Mouse (Mus musculus): ENCODE measurements around the gene Mtfr1l. TPM values are rescaled to one million over a fixed set of nuclear protein-coding genes. Genes with fewer than 3 reads are reported as not detected.
"Not testable (repeated sequence)": the region's sequence is repeated elsewhere in the genome, so short reads cannot be mapped to it uniquely, and the experiment has no call there.

Gene Mtfr1l
- total RNA-seq, 2 experiments from 2014 or later = 123 to 134 TPM

DNA sequence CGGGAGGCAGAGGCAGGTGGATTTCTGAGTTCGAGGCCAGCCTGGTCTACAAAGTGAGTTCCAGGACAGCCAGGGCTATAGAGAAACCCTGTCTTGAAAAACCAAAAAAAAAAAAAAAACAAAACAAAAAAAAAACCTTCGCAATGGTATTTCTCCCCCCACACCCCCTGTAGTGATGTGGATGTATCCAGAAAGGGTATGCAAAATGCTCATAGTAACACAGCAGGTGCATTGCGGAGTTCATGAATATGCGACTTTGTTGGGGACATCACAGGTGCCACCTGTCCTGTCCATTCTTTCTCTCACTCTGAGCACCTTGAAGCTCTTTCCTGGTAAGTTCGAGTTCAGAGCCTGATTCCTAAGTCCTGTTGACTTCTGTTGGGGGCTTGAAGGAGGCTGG lies 41.0 kb downstream of the Mtfr1l start:
- DNase-seq (ENCODE audit: low spot score in 2 of 2) = not testable (repeated sequence)

- DNase-seq (ENCODE audit: low spot score in 2 of 2) = no peak
These were observed 43.5 kb downstream of the Mtfr1l start for GRCm38 (mm10) chr4:134491716-134492115.

DNA sequence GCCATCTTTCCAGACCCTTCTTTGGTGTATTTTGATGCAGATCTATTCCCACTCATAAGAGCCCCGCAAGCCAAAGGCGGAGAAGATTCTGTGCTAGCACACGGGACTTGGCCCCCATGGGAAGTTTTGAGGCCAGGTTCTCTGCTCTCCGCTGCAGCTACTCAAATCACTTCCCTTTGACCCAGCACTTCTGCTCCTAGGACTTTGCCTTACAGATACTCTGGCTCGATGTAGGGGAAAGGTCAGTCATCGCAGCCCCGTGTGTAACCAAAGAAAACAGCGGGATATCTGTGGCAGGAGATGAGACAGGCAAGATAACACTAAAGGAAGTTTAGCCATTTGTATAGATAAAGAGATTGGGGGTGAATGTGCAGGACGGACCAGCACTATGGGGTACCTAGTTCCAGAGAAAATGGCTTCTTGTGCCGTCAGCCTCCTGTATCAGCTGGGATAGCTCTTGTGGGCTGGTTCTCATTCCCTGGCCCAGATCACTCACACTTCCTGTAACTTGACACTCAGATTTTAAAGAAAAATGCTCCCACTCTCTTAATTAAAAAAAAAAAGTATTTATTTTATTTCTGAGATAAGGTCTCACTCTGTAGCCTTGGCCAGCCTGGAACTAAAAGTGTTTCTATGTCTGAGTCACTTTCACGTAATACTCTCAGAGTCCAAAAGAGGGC lies 45.1 kb downstream of the Mtfr1l start:
- DNase-seq (ENCODE audit: low spot score in 2 of 2) = no peak

DNA sequence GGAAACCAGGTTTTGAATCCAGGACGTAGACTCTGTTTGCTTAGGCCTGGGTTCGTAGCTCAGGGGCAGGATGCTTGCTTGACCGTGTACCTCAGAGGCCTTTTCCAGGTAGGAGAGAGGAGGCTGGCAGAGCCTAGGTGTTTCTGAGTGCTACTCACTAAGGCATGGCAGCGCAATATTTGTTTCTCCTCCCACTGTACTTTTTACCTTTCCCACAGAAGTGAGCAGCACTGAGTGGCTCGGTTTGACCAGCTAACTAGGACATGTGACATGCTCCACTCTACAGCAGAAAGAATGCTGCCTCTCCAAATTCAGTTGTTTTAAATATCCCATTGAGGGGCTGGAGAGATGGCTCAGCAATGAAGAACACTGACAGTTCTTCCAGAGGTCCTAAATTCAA lies 47.0 kb downstream of the Mtfr1l start:
- no peak for DNase-seq (ENCODE audit: low spot score in 2 of 2)

DNA sequence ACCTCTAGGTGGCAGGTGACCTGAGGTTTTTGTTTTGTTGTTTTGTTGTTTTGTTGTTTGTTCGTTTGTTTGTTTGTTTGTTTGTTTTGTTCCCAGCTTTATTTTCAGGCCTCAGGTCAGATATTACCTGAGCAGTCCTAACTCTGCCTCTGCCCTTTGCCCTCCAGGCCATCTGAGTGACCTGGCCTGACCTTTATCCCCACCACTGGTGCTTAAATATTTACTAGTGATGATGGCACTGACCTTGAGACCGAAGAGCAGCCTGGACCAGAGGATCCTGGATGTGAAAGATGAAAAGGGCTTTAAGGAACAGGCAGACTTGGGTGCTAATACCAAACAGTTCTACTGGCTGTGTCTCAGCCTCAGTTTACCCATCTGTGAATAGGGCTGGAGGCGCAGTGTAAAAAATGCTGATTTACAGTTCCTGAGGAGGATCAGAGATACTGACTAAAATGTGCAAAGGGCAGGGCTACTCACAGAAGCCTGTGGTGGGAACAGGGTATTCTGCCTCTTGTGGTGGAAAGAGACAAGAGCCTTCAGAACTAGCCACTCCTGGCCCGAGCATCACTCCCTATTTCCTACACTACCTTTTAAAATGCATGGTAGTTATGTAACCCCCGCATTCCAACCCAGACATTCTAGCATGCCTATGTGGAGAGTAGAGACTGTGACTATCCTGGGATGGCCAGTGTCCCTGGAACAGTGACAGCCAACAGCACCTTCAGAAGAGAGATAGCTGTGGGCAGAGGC lies 49.9 kb downstream of the Mtfr1l start:
- no peak for DNase-seq (ENCODE audit: low spot score in 2 of 2)

GRCm38 (mm10) chr4:134484231-134484630 lies 51.0 kb downstream of the Mtfr1l start:
- DNase-seq (ENCODE audit: low spot score in 2 of 2) = no peak

GRCm38 (mm10) chr4:134483696-134484095 lies 51.5 kb downstream of the Mtfr1l start:
- DNase-seq (ENCODE audit: low spot score in 2 of 2) = no peak

DNA sequence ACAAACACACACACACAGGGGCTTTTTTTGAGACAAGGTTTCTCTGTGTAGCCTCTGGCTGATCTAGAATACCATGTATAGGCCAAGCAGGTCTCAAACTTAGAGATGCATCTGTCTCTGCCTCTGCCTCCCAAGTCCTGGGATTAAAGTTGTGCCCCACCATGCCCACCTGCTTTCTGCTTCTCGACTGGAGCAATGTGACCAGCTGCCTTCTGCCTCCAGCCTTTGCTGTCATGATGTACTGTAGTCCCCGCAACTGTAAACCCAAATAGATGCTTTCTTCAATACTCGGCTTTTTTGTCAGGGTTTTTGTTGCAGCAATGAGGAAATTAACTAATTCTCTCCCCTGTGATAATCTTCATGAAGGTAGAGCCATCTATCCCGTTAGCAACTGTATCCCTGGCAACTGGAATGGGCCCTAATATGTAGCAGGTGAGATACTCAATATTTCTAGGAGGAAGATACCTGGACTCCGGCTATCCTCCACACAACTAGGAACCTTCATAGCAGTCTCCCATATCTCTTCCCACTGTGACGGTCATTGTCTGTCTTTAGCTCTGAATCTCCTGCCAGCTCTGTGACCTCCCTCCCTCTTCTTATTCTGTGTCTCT lies 52.0 kb downstream of the Mtfr1l start:
- DNase-seq (ENCODE audit: low spot score in 2 of 2) = no peak

GRCm38 (mm10) chr4:134482442-134482841 lies 52.7 kb downstream of the Mtfr1l start:
- DNase-seq (ENCODE audit: low spot score in 2 of 2) = no peak

GRCm38 (mm10) chr4:134481270-134481669 lies 53.9 kb downstream of the Mtfr1l start:
- DNase-seq (ENCODE audit: low spot score in 2 of 2) = no peak

GRCm38 (mm10) chr4:134480864-134481263 lies 54.3 kb downstream of the Mtfr1l start:
- DNase-seq (ENCODE audit: low spot score in 2 of 2) = peak; percentile 43 to 55

DNA sequence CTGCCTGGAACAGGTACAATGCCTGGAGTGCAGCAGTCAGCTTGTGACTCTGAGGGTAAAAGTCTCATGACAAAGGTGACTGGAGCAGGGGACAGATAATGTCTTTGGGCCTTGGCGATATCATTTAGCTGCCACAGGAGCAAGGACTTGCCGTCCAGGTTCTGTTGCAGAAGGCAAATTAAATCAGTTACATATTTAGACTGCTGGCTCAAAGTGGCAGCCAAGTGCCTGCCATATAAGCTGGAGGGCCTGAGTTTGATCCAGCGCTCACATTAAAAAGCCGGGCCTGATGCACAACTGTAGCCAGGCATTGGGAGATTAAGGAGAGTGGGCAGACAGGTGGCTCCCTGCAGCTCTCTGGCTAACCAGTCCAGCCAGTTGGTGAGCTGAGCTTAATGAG lies 55.3 kb downstream of the Mtfr1l start:
- no peak for DNase-seq (ENCODE audit: low spot score in 2 of 2)

DNA sequence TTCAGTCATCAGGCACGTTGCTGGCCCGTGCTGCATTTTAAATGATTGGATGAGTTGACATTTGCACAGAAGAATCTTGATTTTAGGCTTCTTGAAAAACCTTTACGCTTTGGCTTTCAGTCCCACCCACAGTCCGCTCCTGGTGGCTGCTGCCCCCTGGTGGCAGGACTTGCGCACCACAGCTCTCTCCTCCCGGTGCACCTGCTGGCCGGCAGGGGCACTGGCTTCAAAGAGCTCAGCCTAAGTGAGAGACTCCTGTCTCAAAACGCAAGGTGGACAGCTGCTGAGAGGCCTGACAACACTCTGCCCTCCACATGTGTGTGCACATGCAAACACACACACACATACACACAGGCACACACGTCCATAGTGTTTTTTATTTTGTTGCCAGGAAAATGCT lies 57.2 kb downstream of the Mtfr1l start:
- DNase-seq (ENCODE audit: low spot score in 2 of 2) = peak; percentile 87 to 96

DNA sequence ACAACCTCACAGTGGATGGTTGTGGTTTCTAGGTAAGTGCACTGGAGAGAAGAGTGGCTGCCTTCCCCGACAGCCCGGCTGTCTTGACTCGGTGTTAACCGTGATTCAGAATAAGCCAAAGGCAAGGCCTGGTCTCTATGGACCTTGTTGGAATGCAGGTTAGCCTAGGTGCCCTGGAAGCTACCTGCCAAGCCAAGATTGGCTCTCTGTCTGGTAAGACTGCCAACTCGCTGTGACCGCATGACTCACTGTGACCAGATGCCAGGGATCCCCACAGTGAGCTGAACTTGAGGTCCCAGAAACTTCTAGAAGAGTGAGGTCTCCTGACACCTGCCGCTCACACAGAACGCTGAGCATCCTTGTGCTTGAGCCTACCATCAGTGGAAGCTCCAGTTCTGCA lies 58.3 kb downstream of the Mtfr1l start:
- DNase-seq (ENCODE audit: low spot score in 2 of 2) = no peak

Small RNA genes within 50 kb of the gene (microRNA-seq; reads per million reads assigned to microRNA genes)
- gene Mir6403 = not detected

Other genes with a start within 250 kb of the Mtfr1l start
- gene Pdik1l, start 247.5 kb downstream of the Mtfr1l start, total RNA-seq (2021) = 10 to 100 TPM; 23.2 to 24.5 TPM
- gene Trim63, start 220.3 kb downstream of the Mtfr1l start, total RNA-seq (2021) = 1 to 10 TPM in 1 of 2 experiments, under 1 TPM in 1; 0.56 to 2.1 TPM
- gene Slc30a2, start 192.2 kb downstream of the Mtfr1l start, total RNA-seq (2021) = 10 to 100 TPM; 33.4 to 35.2 TPM
- gene Extl1, start 151.5 kb downstream of the Mtfr1l start, total RNA-seq (2021) = 1 to 10 TPM; 1.4 to 1.5 TPM
- gene Pafah2, start 139.1 kb downstream of the Mtfr1l start, total RNA-seq (2021) = 10 to 100 TPM; 13.9 to 14.9 TPM
- 100 to 1,000 TPM; 233 to 289 TPM for gene Stmn1, start 67.1 kb downstream of the Mtfr1l start, total RNA-seq (2021)
- gene Paqr7, start 38.7 kb downstream of the Mtfr1l start, total RNA-seq (2021) = 10 to 100 TPM; 36.8 to 40.5 TPM
- 1 to 10 TPM; 4.7 to 5.4 TPM for gene Aunip, start 24.4 kb downstream of the Mtfr1l start, total RNA-seq (2021)
- 10 to 100 TPM; 49.4 to 52.7 TPM for gene Selenon, start 16.8 kb upstream of the Mtfr1l start, total RNA-seq (2021)
- gene Man1c1, start 168.9 kb upstream of the Mtfr1l start, total RNA-seq (2021) = 10 to 100 TPM; 28.6 to 29.6 TPM
- gene Ldlrap1, start 232.6 kb upstream of the Mtfr1l start, total RNA-seq (2021) = 10 to 100 TPM; 39.1 to 44.7 TPM